Mouse (Mus musculus): ENCODE measurements around the gene Gm5788. TPM values are rescaled to one million over a fixed set of nuclear protein-coding genes. Genes with fewer than 3 reads are reported as not detected.

Gm5788 gene
- polyA plus RNA-seq (2014; fragmentation: Illumina TruSeq; extraction: RNeasy Lipid Tissue Mini Kit (QIAGEN cat#74804); ENCODE audit: low read depth, low replicate concordance), result not detected

GRCm38 (mm10) chr12:87494421-87494820 lies at the start of gene Gm5788:
Gm5788 (plus strand) TSS chr12:87494721.

GRCm38 (mm10) chr12:87471964-87472786 lies 22.3 kb upstream of the Gm5788 start, which contains the start of gene Snw1:
Snw1 (minus strand) TSS chr12:87472274.

GRCm38 (mm10) chr12:87514016-87514415 lies 19.5 kb downstream of the Gm5788 start, which contains the start of gene Gm8300:
Gm8300 (plus strand) TSS chr12:87514316.

Other genes with a start within 250 kb of the Gm5788 start
- 7.5 TPM for gene Vipas39, start 228.5 kb upstream of the Gm5788 start, polyA plus RNA-seq (2014; fragmentation: Illumina TruSeq; extraction: RNeasy Lipid Tissue Mini Kit (QIAGEN cat#74804); ENCODE audit: low read depth, low replicate concordance)
- gene Ahsa1, start 228.2 kb upstream of the Gm5788 start, polyA plus RNA-seq (2014; fragmentation: Illumina TruSeq; extraction: RNeasy Lipid Tissue Mini Kit (QIAGEN cat#74804); ENCODE audit: low read depth, low replicate concordance), result 113 TPM
- not detected for gene Ism2, start 195.0 kb upstream of the Gm5788 start, polyA plus RNA-seq (2014; fragmentation: Illumina TruSeq; extraction: RNeasy Lipid Tissue Mini Kit (QIAGEN cat#74804); ENCODE audit: low read depth, low replicate concordance)
- gene Sptlc2, start 106.4 kb upstream of the Gm5788 start, polyA plus RNA-seq (2014; fragmentation: Illumina TruSeq; extraction: RNeasy Lipid Tissue Mini Kit (QIAGEN cat#74804); ENCODE audit: low read depth, low replicate concordance), result 31.9 TPM
- gene Slirp, start 50.8 kb upstream of the Gm5788 start, polyA plus RNA-seq (2014; fragmentation: Illumina TruSeq; extraction: RNeasy Lipid Tissue Mini Kit (QIAGEN cat#74804); ENCODE audit: low read depth, low replicate concordance), result 74.0 TPM
- gene Alkbh1, start 50.7 kb upstream of the Gm5788 start, polyA plus RNA-seq (2014; fragmentation: Illumina TruSeq; extraction: RNeasy Lipid Tissue Mini Kit (QIAGEN cat#74804); ENCODE audit: low read depth, low replicate concordance), result 6.9 TPM
- gene Snw1, start 22.4 kb upstream of the Gm5788 start, polyA plus RNA-seq (2014; fragmentation: Illumina TruSeq; extraction: RNeasy Lipid Tissue Mini Kit (QIAGEN cat#74804); ENCODE audit: low read depth, low replicate concordance), result 35.2 TPM
- not detected for gene Gm8300, start 19.6 kb downstream of the Gm5788 start, polyA plus RNA-seq (2014; fragmentation: Illumina TruSeq; extraction: RNeasy Lipid Tissue Mini Kit (QIAGEN cat#74804); ENCODE audit: low read depth, low replicate concordance)
- gene Oog1, start 108.0 kb downstream of the Gm5788 start, polyA plus RNA-seq (2014; fragmentation: Illumina TruSeq; extraction: RNeasy Lipid Tissue Mini Kit (QIAGEN cat#74804); ENCODE audit: low read depth, low replicate concordance), result not detected
- not detected for gene Gm4027, start 124.1 kb downstream of the Gm5788 start, polyA plus RNA-seq (2014; fragmentation: Illumina TruSeq; extraction: RNeasy Lipid Tissue Mini Kit (QIAGEN cat#74804); ENCODE audit: low read depth, low replicate concordance)
- not detected for gene Gm16381, start 149.9 kb downstream of the Gm5788 start, polyA plus RNA-seq (2014; fragmentation: Illumina TruSeq; extraction: RNeasy Lipid Tissue Mini Kit (QIAGEN cat#74804); ENCODE audit: low read depth, low replicate concordance)

All from liver, adult 10 weeks (tissue).